Mouse (Mus musculus) mesoderm, embryonic 11.5 days (tissue): Measurements from ENCODE around the gene Treml4.
"Not testable (repeated sequence)": the region's sequence is repeated elsewhere in the genome, so short reads cannot be mapped to it uniquely, and the experiment has no call there.

Experiments
- DNase-seq: peaks from one replicate; pipeline ENCODE4 v3.0.0-alpha.2; 2012; ENCODE audit warnings: low read depth, low spot score

Treml4 gene

DNA sequence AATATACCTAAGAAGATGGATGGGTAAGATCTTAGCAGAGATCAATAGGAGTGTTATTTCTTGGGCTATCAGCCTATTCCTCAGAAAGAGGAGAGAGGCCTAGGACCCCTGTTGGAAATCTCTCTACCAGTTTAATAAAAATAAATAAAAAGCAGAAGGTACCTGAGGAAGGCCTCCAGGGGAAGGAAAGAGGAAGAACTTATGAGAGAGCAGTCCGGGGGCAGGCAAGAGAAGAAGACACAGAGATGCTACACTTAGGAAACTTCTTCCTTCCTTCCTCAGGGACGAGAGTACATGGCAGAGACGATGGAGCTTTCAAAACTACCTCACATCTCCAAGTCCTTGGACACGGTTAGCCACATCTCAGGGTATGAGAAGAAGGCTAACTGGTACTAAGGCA, 10.0 kb downstream of the Treml4 start:
- DNase-seq, result no peak

DNA sequence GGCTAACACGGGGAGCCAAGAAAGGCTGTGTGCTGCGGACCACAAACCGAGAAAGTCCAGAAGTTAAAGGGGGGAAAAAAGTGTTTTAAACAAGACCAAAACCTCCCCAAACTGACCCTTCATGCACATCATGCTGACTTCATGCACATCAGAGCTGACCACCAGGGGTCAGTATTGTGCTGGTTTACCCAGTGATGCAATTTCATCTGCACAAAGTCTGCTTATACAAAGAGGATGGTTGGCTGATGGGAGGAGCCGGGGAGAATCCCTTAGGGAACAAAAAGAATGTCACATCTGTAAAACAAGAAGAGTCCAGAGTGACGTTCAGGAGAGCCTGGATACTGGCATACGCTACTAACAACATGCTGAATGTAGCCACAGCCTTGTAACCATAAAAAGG, 10.8 kb downstream of the Treml4 start:
- DNase-seq, result peak; percentile 89

DNA sequence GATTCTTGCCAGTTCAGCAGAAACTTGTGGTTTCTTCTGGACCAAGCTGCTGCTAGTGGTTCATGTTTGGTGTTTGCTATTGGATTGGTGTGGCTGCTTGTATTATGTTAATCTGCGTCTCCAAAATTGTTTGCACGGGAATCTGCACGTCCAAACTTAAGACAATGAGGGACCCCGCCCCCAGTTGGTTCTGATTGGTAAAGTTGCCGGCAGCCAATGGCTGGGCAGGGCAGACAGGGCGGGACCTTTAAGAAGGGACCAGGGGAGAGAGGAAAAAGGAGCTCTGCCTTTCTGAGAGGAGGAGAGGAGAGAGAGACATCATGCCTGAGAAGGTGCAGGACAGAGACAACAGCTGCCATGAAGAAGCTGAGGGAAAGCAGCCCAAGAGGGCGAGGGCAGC, 11.6 kb downstream of the Treml4 start:
- DNase-seq, result no peak

DNA sequence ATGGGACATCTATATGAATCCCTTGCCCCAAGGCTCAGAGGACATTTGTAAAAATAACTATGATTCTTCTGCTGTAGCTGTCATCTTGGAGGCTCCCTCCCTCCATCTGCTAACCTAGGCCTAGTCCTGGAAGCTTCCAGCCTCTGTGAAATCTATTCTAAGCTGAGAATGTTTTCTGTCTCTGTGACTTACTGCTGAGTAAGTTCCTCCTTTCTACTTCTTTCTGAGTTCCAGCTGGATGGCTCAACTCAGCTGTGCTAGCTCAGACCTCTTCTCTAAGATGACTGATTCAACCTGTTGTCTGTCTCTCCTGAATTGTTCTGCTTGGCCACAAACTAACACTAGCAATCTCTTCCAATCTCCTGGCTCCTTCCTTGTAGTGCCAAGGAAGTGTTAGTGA, 14.3 kb downstream of the Treml4 start:
- DNase-seq, result no peak

DNA sequence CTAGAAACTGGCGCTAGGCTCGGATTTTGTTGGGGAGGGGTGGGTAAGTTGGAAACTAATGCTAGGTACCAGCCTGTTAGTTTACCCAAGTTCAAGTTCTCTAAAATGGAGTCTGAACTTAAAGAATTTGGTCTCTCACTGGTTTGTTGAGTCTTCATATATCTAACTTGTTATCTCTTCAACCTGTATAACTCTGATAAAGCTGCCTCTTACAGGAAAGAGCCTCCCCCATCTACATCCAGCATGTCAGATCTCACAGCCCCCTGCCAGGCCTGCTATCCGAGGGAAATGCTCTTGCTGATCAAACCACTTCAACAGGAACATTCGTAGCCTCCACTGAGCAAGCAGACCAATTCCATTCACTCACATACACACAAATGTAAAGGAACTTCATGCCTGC, 14.9 kb downstream of the Treml4 start:
- DNase-seq, result no peak

DNA sequence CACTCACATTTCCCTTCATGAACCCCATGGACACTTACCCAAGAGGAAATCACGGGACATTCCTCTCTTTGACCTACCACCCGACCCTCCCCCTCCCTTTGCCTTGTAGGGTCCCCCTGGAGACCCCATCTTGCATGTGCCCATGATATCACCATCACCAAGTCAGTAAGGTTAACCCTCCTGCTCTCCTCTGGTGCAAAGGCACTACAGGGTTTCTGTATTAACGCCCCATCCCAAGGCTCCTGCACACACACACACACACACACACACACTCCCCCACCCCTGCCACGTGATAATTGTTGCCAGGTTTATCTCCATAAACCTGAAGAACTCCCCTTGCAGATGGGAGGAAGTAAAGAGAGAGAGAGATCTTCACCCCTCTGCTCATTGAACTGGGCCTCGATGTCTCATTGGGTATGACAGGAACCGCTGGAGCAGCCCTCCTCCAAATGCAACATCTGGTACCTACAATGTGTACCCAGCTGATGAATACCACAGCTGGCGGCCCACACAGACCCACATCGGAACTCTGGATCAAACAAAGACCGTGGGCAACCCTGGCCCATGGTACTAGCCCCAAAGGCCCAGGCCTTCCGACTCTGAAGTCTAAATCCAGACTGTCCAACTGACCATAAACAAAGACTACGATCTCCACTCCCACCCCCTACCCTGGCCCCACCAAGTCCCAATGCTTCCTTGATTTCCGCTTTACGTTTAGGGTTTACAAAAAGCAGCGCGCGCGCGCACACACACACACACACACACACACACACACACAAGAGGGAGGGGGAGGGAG, 17.0 kb downstream of the Treml4 start:
- no peak for DNase-seq

DNA sequence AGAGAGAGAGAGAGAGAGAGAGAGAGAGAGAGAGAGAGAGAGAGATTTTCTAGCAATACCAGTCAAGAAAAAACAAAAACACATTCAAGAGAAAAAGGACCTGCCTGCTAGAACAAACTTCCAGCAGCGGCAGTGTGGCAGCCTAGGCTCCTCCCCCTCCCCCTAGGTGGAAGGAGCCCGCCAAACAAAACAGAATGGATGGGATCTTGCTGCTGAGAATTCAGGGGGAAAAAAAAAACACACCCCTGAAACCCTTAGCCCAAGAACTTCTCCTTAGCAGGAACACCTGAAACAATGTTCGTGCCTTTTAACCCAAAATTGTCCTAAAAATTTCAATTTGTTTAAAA, 17.6 kb downstream of the Treml4 start:
- DNase-seq, result peak; percentile 17

DNA sequence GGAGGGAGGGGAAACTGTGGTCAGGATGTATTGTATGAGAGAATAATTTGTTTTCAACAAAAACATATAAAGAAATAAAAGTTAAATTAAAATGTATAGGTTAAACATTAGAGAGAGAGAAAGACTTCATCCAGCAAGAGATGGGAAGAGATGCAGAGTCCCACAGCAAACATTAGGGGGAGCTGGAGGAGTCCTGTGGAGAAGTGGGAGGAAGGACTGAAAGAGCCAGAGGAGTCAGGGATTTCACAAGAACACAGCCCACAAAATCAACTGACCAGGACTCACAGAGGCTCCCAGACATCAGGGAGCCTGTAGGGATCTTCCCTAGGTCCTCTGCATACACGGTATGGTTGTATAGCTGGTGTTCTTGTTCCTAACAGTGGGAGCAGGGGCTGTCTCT, 22.7 kb downstream of the Treml4 start:
- no peak for DNase-seq

DNA sequence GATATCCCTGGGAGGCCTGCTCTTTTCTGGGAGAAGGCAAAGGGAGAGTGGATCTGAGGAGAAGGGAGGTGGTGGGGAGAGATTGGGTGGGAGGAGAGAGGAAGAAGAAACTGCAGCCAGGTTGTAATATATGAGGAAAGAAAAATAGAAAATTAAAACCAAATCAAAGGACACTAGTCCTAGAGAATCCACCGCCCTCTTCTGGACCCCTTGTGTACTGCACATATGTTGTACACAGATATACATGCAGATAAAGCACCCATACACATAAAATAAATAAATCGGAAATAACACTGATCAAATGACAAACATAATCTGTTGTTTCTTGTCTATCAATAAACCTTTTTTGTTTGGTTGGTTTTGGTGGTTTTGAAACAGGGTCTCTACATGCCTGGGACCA, 23.2 kb downstream of the Treml4 start:
- no peak for DNase-seq

DNA sequence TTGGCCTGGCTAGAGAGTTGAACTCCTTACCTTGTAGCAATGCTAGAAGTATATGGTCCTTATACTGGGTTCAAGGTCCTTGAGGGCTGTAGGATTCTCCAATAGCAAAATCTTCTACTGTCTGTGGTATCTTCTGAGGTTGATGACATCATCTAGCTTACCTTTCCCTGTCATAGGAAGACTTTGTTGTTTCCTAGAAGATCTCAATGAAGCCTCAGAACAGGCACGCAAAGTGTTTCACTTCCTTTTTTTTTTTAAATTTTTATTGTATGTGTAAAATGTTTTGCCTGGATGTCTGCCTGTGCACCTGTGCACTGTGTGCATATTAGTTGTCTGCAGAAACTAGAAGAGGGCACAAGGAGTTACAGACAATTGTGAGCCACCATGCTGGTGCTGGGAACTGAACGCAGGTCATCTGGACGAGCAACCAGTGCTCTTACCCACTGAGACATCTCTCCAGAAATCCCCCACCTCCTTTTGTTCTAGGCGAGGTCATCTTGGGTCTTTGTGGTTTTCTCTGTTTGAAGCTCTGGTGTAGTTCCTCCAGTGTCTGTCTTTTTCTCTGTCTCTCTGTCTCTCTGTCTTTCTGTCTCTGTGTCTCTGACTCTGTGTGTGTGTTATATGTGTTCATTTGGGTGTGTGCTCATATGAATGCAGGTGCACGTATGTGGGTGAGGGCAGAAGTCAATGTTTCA, 29.6 kb downstream of the Treml4 start:
- DNase-seq, result no peak

DNA sequence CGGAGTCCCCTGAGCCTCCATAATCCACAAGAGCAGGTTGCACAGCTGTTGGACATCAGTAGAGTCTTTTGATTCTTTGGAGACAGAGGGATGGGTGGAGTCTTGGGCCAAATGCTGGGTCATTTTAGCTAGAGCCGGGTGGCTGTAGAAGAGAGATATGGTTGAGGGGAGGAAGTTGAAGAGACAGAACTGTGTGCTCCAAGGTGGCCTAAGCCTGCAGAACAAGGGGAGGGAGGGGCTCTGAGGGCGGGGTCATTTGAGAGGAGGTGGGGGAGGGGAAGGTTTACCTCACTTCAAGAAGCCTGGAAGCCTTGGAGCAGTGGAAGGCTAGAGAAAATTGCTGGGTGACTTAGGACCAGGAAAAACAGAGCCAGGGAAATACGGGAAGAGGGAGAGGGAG, 35.1 kb downstream of the Treml4 start, which contains the start of gene Treml2:
Gene Treml2, plus strand, starts transcription at position 296 of the 400 bp plus-strand sequence.
- DNase-seq, result peak; percentile 22

DNA sequence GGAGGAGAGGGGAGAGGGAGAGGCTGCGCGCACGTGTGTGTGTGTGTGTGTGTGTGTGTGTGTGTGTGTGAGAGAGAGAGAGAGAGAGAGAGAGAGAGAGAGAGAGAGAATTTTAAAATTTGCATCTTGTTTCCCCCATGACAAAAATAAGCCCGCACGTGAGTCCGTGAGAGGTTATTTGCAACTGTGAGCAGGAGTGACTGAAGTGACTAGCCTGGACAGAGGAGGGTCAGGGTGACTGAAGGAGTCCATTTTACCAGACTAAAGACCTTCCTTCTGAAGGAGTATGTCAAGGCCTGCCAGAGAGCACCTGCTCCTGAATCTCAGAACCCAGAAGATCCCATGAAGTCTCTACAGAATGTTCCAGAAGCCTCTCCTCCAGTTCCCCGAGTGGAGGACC, 35.7 kb downstream of the Treml4 start:
- no peak for DNase-seq

DNA sequence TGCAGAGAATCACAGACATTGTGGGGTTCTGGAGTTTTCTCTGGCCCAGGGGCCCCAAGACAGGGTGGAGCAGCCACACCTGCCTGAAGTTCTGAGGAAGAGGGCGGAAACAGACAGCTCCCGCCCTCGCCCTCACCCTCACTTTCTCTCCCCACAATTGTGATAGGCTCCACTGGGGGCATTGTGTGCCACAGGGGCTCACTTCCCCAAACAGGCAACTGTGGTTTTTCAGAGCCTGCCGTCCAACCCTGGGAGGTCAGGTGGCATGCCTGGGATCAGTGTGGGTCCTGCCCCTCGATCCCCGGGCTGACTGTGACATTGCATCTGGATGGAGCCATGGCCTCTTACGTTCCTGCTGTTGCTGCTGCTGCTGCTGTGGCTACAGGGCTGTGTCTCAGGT, 36.1 kb downstream of the Treml4 start:
- no peak for DNase-seq

DNA sequence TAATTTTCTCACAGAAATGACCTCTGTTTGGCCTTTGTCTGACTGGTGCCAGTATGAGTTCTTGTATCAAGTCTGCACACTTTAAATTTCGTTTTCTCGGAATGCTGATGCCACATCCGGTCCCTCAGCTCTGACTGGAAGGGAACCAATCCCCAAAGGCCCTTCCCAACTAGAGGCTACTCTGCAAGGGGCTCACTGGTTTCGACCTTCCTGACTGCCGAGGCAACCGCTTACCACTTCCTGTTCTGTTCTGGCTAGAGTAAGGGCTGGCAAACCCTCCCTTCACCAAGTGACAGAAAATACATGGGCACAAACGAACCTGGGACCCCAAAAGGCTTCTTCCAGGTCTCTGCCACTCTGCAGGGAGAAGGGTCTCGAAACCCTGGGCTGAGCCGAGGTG, 36.8 kb downstream of the Treml4 start:
- no peak for DNase-seq

DNA sequence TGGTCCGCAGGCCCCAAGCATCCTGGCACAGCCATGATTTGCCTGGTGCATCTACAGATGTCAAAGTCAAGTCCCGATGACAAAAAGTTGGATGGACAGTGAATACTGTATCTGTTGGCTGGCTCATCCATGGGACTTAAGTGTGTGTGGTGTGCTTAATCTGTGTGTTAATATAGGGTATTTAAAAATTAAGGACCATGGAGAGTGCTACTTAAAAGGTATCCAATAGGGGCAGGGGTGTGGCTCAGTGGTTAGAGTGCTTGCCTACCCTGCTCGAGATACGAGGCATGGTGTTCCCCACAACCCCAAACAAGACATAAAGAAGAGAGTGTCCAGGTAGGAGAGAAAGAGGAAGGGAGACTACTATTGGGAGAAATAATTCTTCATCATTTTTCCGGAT, 37.7 kb downstream of the Treml4 start:
- DNase-seq, result no peak

DNA sequence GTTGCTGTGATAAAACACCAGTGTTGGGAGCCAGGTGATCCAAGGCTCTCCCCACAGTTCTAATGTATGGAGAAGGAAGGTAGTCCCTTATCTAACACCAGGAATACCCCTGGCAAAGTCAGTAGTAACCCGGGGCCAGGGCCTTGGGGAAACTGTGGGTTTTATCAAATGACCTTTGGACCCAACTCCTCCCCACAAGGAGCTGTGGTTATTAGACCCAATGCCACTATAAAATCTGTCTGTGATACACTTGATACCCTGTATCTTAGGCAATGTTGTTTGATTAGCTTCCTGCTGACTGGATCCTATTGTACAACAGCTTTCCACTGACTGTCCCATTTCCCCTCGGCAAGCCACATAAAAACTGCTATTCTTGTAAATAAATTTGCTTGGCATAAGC, 48.0 kb downstream of the Treml4 start:
- no peak for DNase-seq

DNA sequence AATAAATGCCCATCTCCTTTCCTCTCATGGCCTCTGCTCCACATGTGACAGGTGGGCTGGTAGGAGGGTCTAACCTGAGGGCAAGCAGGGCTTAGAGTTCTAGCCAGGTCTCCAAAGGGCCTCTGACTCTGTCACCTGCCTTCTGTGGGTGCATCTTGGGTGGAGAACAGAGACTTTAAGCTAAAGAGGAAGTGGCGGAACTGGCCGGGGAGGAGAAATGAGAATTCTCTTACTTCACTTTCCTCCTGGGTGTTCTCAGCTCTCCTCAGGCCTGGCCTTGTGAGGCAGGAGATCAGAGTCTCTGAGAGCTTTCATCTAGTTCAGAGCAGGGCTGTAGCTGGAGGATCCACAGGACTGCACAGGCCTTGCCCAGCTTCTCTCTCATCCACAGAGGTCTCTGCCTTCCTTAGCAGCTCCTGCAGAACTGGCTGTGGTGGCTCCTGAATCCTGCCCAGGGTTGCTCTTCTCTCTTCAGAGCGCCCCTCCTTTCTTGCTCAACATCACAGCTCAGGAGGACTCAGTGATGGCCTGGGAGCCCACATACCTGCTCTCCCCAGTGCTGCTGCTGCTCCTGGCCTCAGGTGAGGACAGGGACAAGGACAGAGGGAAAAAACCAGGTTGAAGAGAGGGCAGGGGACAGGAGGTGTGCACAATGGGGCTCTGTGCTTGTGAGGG, 51.9 kb downstream of the Treml4 start, which contains the start of gene B430306N03Rik:
Gene B430306N03Rik, plus strand, starts transcription at position 237 of the 675 bp plus-strand sequence.
- DNase-seq, result not testable (repeated sequence)

DNA sequence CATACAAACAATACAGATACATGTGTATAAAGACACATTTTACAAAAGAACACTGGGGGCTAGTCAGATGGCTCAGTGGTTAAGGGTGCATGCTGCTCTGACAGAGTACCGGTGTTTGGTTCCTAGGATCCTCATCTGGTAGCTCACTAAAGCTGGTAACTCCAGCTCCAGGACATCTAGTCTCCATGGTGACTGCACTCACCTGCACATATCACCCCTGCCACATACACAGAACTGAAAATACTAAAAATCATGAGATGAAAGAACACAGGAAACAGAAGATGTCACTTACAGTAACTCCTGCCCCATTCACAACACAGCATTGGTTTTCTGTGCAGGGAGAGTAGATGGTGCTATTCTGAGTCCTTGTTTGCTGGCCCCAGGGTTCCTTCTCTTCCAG, 54.6 kb downstream of the Treml4 start:
- no peak for DNase-seq

DNA sequence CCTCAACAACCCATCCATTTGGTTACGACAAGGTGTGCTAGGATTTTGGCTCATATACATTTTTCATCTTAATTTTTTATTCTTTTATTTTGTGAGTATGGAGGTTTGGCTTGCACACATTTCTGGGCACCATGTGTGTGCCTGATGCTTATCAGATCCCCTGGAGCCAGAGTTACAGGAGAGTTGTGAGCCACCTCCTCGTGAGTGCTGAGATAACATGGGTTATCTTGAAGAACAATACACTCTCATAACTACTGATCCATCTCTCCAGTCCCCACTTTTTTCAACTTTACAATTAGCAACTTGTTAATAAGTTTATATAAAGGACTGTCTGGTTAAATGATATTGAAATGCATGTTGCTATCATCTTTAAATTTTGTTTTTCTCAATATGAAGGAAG, 57.2 kb downstream of the Treml4 start:
- no peak for DNase-seq

DNA sequence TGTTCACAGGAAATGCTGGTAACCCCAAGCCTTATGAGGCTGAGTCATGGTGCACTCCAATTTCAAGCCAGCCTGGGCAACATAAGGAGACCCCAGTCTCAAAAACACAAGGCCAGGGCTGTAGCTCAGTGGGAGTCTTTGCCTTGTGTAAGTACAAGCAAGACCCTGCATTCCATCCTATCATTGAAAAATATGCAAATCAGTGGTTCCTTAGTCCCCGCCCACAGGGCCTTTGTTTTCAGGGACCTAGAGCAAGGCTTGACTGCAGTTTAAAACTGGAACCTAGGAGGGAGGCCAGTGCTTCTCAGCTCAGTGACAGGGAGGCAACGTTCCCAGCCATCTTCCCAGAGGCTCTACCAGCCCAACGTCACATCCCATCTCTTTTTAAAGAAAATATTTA, 59.1 kb downstream of the Treml4 start:
- DNase-seq, result peak; percentile 8

DNA sequence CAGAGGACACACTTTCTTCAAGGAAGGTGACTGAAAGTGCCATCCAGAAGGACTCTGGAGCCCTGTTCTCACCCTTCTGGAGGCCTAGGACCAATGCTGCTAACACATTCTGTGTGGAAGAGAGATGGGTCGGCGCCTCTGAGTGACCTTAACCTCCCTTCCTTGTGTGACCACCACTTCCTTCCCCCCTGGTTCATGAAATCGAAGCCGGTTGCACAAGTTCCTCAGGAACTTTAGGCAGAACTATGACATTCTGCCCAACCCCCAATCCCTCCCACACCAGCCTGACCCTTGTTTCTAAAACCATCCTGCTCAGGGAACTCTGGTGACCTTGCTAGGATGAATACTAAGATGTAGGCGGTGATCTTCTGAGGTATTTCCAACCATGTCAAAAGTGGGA, 60.2 kb downstream of the Treml4 start:
- DNase-seq, result no peak
